Mouse (Mus musculus) erythroblast, embryonic 14.5 days (primary cell): ENCODE results near the gene Col20a1.

Experiments used
- GATA1 ChIP-seq: IDR thresholded peaks from 2 replicates; pipeline ENCODE4 v1.6.1; 2012; ENCODE audit warnings: low read length, inconsistent platforms, mixed read lengths
- TAL1 ChIP-seq: IDR thresholded peaks from 3 replicates; pipeline ENCODE4 v1.6.1; 2012; ENCODE audit warnings: low read length, inconsistent platforms, mixed read lengths

GRCm38 (mm10) chr2:180994360-180994759, 8.0 kb downstream of the Col20a1 start:
- TF ChIP-seq GATA1 (no peak), TAL1 (no peak)
